ENCODE assay signal across 8 mouse cellular contexts in the genomic region with DNA sequence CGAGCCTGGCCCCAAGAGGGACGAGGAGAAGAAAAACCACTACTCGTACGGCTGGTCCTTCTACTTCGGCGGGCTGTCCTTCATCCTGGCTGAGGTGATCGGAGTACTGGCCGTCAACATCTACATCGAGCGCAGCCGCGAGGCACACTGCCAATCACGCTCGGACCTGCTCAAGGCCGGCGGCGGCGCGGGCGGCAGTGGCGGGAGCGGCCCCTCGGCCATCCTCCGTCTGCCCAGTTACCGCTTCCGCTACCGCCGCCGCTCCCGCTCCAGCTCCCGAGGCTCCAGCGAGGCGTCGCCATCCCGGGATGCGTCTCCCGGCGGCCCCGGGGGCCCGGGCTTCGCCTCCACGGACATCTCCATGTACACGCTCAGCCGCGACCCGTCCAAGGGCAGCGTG. TPM values are rescaled to one million over a fixed set of nuclear protein-coding genes. Genes with fewer than 3 reads are reported as not detected.
DNase-seq lines count a peak whose midpoint lies in the region; ATAC-seq and TF ChIP-seq lines count a peak whose summit lies in the region.

No protein-coding gene starts in this region.

- DNase-seq in heart, adult 2 months, result peak; percentile 27 to 44
- no peak for DNase-seq in heart, adult 8-10 months (ENCODE audit: low spot score)
- DNase-seq in cerebellum, adult 9-11 months, result peak; percentile 45
- DNase-seq in kidney, postnatal 0 days (ENCODE audit: low spot score), result peak; percentile 46

- no peaks in the 10 kb centered on the region for H3K9me3 ChIP-seq in heart, embryonic 12.5 days (replicated peaks)
- no peaks in the 10 kb centered on the region for H3K9me3 ChIP-seq in kidney, postnatal 0 days (replicated peaks; ENCODE audit: low read length)
- H3K9me3 ChIP-seq in stomach, embryonic 16.5 days (replicated peaks; ENCODE audit: control insufficient read depth, low read length), result peaks cover 3% of the 10 kb centered on the region; the same call in 1 of the 2 replicates

- H3K4me2 ChIP-seq in heart, embryonic 12.5 days, result peak overlapping the region; percentile 97
- peak overlapping the region; percentile 98 for H3K4me2 ChIP-seq in kidney, postnatal 0 days (ENCODE audit: low read length)
- H3K4me2 ChIP-seq in stomach, embryonic 16.5 days (ENCODE audit: low read depth, low read length), result peak overlapping the region; percentile 99

- no peak for TF ChIP-seq EP300 in heart, adult 2 months (IDR thresholded peaks at IDR 0.05; ENCODE audit: insufficient read depth, low read depth, low read length)

- H3K9ac ChIP-seq in heart, adult 2 months (ENCODE audit: low read depth, low read length), result peak overlapping the region; percentile 5; the same call in 1 of the 2 replicates
- H3K9ac ChIP-seq in heart, embryonic 12.5 days, result peak overlapping the region; percentile 62
- peak overlapping the region; percentile 53 for H3K9ac ChIP-seq in kidney, postnatal 0 days (ENCODE audit: low read depth, low read length)
- H3K9ac ChIP-seq in stomach, embryonic 16.5 days (ENCODE audit: low read length), result peak overlapping the region; percentile 72

- no peaks in the 10 kb centered on the region for H3K36me3 ChIP-seq in heart, adult 2 months (ENCODE audit: control insufficient read depth, insufficient read depth, low read length)
- H3K36me3 ChIP-seq in heart, embryonic 12.5 days, result no peaks in the 10 kb centered on the region
- no peaks in the 10 kb centered on the region for H3K36me3 ChIP-seq in kidney, postnatal 0 days (ENCODE audit: insufficient read depth, low read length)
- no peaks in the 10 kb centered on the region for H3K36me3 ChIP-seq in stomach, embryonic 16.5 days (ENCODE audit: control insufficient read depth, insufficient read depth, low read length)

- WGBS in heart, adult 2 months, result 1% methylated on average over 47 of the region's 47 CpGs
- WGBS in heart, embryonic 12.5 days, result under 1% methylated on average over 44 of the region's 47 CpGs
- under 1% methylated on average over 42 of the region's 47 CpGs for WGBS in kidney, postnatal 0 days
- WGBS in stomach, embryonic 16.5 days, result under 1% methylated on average over 47 of the region's 47 CpGs

- no peak overlapping the region for H3K27ac ChIP-seq in heart, adult 2 months
- H3K27ac ChIP-seq in heart, embryonic 12.5 days (ENCODE audit: poor library complexity, severe bottlenecking), result no peak overlapping the region
- H3K27ac ChIP-seq in kidney, postnatal 0 days, result no peak overlapping the region
- no peak overlapping the region for H3K27ac ChIP-seq in stomach, embryonic 16.5 days (ENCODE audit: low read length)

- no peaks in the 10 kb centered on the region for H3K79me2 ChIP-seq in heart, adult 2 months (replicated peaks; ENCODE audit: control insufficient read depth, insufficient read depth, low read length)

- H3K4me1 ChIP-seq in heart, adult 2 months (ENCODE audit: control insufficient read depth, insufficient read depth, low read length), result no peaks in the 10 kb centered on the region
- H3K4me1 ChIP-seq in heart, embryonic 12.5 days (replicated peaks), result peaks cover 4% of the 10 kb centered on the region
- H3K4me1 ChIP-seq in kidney, postnatal 0 days (replicated peaks; ENCODE audit: insufficient read depth, low read length), result 0 out of 2 replicates have a peak, but pooled peaks cover 6% of the 10 kb centered on the region
- H3K4me1 ChIP-seq in stomach, embryonic 16.5 days (ENCODE audit: control insufficient read depth, insufficient read depth, low read length), result peaks cover 9% of the 10 kb centered on the region

- TF ChIP-seq POLR2A in heart, adult 2 months (IDR thresholded peaks at IDR 0.05; ENCODE audit: insufficient read depth, low read depth, low read length), result no peak

- peak overlapping the region; percentile 47 for H3K4me3 ChIP-seq in heart, adult 2 months
- peak overlapping the region; percentile 70 for H3K4me3 ChIP-seq in heart, embryonic 12.5 days
- H3K4me3 ChIP-seq in kidney, postnatal 0 days (replicated peaks; ENCODE audit: low read depth, low read length), result peak overlapping the region; percentile 55
- peak overlapping the region; percentile 55 for H3K4me3 ChIP-seq in stomach, embryonic 16.5 days (replicated peaks; ENCODE audit: low read length)

- peaks cover 15% of the 10 kb centered on the region for H3K27me3 ChIP-seq in heart, adult 2 months (ENCODE audit: control insufficient read depth, insufficient read depth, low read length)
- H3K27me3 ChIP-seq in heart, embryonic 12.5 days (replicated peaks), result peaks cover 76% of the 10 kb centered on the region
- peaks cover 55% of the 10 kb centered on the region for H3K27me3 ChIP-seq in kidney, postnatal 0 days (ENCODE audit: insufficient read depth, low read length)
- H3K27me3 ChIP-seq in stomach, embryonic 16.5 days (ENCODE audit: control insufficient read depth, insufficient read depth, low read length), result peaks cover 67% of the 10 kb centered on the region

- no peak for ATAC-seq in heart, embryonic 12.5 days (ENCODE audit: insufficient number of reproducible peaks, low FRiP score)
- no peak for ATAC-seq in kidney, postnatal 0 days (replicated peaks; ENCODE audit: low FRiP score, low read depth)
- 0 out of 2 replicates have a peak, but pooled peaks have one; percentile 3 for ATAC-seq in megakaryocyte progenitor cell, adult 5-6 weeks (replicated peaks; ENCODE audit: poor library complexity)
- ATAC-seq in stomach, embryonic 16.5 days (ENCODE audit: insufficient read depth, low FRiP score), result peak; percentile 34; the same call in 1 of the 2 replicates
- no peak for ATAC-seq in erythroblast, adult 5-6 weeks (replicated peaks; ENCODE audit: low FRiP score, poor library complexity, severe bottlenecking)

- no peak for TF ChIP-seq CTCF in heart, adult 2 months (IDR thresholded peaks at IDR 0.05)
- TF ChIP-seq CTCF in kidney, postnatal 0 days (IDR thresholded peaks at IDR 0.05; ENCODE audit: low read depth), result no peak

- intact Hi-C loops in heart, adult 2 months (cut with DNase I), result no loop called here

RNA-seq across cellular contexts. Expression of gene Cacng6, which starts 9.1 kb away (rescaled TPM):
- total RNA-seq in heart, adult 2 months (2021), result 1 to 10 TPM; 1.9 to 2.5 TPM
- polyA plus RNA-seq in heart, adult 2 months (2012; rRNA removed), result 0.78 and 3.3 TPM in 2 replicates
- 1 to 10 TPM; 2.0 to 4.4 (median 2.5) TPM for total RNA-seq in heart, adult 8-10 months (2022)
- 23.1 and 23.5 TPM in 2 replicates for polyA plus RNA-seq in heart, embryonic 12.5 days (2016; fragmentation: Nextera tagmentation; extraction: Ambion mirVana)
- polyA plus RNA-seq in kidney, postnatal 0 days (2015; fragmentation: Nextera tagmentation; extraction: Ambion mirVana), result 0.11 TPM in 1 of 2 replicates, not detected in the other
- total RNA-seq in megakaryocyte progenitor cell, adult 5-6 weeks (2015), result not detected in 2 replicates
- total RNA-seq in megakaryocyte progenitor cell, adult 5-6 weeks (2017), result not detected in 2 replicates
- 0.19 and 3.0 TPM in 2 replicates for polyA plus RNA-seq in stomach, embryonic 16.5 days (2015; fragmentation: Nextera tagmentation; extraction: Ambion mirVana)
- not detected in 2 replicates for total RNA-seq in erythroblast, adult 5-6 weeks (2015; ENCODE audit: low replicate concordance)
- total RNA-seq in erythroblast, adult 5-6 weeks (2017; ENCODE audit: low replicate concordance), result not detected in 2 replicates

RNA-seq across cellular contexts. Expression of gene Cacng8, which starts 24.4 kb away (rescaled TPM):
- not detected for total RNA-seq in heart, adult 2 months (2021)
- polyA plus RNA-seq in heart, adult 2 months (2012; rRNA removed), result not detected in 2 replicates
- not detected for total RNA-seq in heart, adult 8-10 months (2022)
- 1.6 and 1.9 TPM in 2 replicates for polyA plus RNA-seq in heart, embryonic 12.5 days (2016; fragmentation: Nextera tagmentation; extraction: Ambion mirVana)
- polyA plus RNA-seq in kidney, postnatal 0 days (2015; fragmentation: Nextera tagmentation; extraction: Ambion mirVana), result 0.67 and 1.1 TPM in 2 replicates
- not detected in 2 replicates for total RNA-seq in megakaryocyte progenitor cell, adult 5-6 weeks (2015)
- not detected in 2 replicates for total RNA-seq in megakaryocyte progenitor cell, adult 5-6 weeks (2017)
- 0.74 and 1.1 TPM in 2 replicates for polyA plus RNA-seq in stomach, embryonic 16.5 days (2015; fragmentation: Nextera tagmentation; extraction: Ambion mirVana)
- not detected in 2 replicates for total RNA-seq in erythroblast, adult 5-6 weeks (2015; ENCODE audit: low replicate concordance)
- not detected in 2 replicates for total RNA-seq in erythroblast, adult 5-6 weeks (2017; ENCODE audit: low replicate concordance)

Comparison
In these comparisons a context has a peak if more than half of its experiments do, and no peak if none do; other contexts are left out.
1. H3K9ac ChIP-seq: peak in every context shown above with its lines; median percentile 72 in stomach, embryonic 16.5 days; 62 in heart, embryonic 12.5 days; 53 in kidney, postnatal 0 days; 5 in heart, adult 2 months.
2. ATAC-seq: peak in megakaryocyte progenitor cell, adult 5-6 weeks (single experiment) and stomach, embryonic 16.5 days (single experiment); none in heart, embryonic 12.5 days (single experiment), kidney, postnatal 0 days (single experiment) and erythroblast, adult 5-6 weeks (single experiment).
3. Peak in every context shown above with its lines, with median percentiles within 50 percentile points of each other: H3K4me3 ChIP-seq and H3K4me2 ChIP-seq.